Mouse (Mus musculus) frontal cortex, postnatal 14 days (tissue): Measurements from ENCODE around the gene Otoa.

Source experiments
- DNase-seq, 2 experiments: peaks; one replicate each; pipeline ENCODE4 v3.0.0; 2022; ENCODE audit warnings: low spot score in 2 of 2

The Otoa gene

DNA sequence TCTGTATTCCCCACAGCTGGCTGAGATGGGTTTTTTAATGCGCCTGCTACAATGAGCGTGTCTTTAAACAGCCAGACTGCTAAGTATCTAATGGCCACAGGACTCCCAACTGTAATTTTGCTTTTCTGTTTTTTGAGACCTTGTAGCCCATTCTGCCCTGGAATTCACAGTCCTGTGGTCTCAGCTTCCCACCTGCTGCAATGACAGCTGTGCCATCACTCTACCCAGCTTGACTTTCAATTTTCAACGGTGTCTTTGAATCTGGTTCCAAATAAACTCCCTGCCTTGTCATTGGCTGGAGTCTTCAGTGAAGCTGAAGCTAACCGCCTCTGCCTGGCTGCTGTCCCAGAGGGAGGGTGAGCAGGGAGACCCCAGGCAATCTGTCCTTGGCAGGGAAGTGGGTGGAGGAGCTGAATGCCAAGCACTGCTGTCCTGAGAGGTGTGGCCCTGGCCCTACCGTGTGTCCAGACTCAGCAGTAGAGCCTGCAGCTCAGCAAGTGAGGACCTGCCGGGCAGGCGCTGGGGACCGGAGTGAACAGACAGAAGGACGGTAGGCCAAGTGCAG, 1.6 kb downstream of the Otoa start:
- DNase-seq, result no peak

DNA sequence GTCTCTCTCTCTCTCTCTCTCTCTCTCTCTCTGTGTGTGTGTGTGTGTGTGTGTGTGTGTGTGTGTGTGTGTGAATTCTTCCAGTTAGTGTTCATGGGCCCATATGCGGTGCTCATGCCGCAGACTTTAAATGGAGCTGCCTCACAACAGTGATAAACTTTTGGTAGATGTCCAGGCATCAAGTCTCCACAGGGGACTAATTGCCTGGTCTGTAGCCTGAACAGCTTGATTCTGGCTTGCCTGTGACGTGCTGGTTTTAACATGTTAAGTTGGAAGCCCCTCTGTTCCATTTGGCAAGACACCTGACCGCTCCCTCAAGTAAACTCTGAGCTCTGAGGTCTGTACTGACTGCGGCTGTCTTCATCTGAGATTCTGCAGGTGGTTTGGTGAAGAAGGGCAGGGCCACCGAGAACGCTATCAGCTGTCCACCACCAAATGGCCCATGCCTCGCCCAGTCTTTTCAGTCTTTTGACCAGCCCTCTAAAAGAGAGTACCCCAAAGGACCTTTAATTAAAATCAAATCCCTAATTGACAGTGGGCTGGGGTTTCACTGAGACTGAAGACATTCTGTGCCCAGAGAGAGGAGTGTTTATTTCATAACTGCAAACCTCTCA, 3.5 kb downstream of the Otoa start:
- no peak for DNase-seq

DNA sequence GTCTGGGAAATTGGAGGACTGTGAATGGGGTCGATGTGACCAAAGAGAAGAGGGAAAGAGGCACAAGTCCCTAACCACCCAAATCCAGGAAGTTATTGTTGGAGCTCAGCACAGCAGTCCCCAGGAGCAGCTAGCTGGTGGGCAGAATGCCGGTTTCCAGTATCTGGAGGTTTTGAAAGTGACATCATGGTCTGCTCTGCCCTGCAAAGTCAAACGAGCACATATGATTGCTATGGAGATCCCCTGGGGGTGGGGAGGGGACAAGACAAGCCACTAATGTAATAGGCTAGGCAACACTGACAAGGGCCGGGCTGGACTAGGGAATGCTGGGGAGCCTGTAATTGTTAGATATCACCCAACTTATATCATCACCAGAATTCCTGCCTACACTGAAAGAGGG, 4.0 kb downstream of the Otoa start:
- no peak for DNase-seq

DNA sequence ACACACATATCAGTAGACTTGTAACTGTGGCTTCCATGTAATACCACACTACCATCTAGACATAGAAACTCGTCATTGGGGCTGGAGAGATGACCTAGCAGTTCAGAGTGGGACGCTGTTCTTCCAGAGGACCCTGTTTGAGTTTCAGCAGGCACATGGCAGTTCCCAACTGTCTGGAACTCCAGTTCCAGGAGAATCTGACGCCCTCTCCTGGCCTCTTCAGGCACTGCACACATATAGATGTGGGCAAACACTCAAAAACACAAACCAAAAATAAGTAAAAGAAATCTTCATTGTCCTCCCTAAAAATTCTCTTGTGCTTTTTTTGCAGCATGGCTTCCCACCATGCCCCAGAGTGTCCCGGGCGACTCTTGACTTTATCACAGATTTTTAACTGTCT, 7.3 kb downstream of the Otoa start:
- no peak for DNase-seq

DNA sequence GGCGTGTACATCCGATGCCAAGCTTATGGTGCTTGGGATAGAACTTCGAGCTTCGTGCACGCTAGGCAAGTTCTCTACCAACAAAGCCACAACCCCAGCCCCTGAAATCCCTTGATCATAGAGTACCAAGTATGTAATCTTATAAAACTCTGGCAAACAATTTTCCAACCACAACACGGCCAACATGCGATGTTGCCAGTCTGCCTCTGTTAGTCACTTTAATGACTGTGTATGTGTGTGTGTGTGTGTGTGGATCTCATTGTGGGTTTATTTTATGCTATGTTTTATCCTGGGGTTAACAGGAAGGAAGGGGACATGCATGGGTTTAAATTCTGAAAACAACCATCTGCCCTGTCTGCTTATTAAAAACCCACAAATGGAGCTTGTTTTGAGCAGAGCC, 9.3 kb downstream of the Otoa start:
- no peak for DNase-seq

GRCm38 (mm10) chr7:121093026-121093425, 11.6 kb downstream of the Otoa start:
- no peak for DNase-seq

- DNase-seq, result no peak
Measured at GRCm38 (mm10) chr7:121098614-121099389, 17.4 kb downstream of the Otoa start.

GRCm38 (mm10) chr7:121107851-121108250, 26.4 kb downstream of the Otoa start:
- no peak for DNase-seq

GRCm38 (mm10) chr7:121111321-121111720, 29.9 kb downstream of the Otoa start:
- DNase-seq, result no peak

DNA sequence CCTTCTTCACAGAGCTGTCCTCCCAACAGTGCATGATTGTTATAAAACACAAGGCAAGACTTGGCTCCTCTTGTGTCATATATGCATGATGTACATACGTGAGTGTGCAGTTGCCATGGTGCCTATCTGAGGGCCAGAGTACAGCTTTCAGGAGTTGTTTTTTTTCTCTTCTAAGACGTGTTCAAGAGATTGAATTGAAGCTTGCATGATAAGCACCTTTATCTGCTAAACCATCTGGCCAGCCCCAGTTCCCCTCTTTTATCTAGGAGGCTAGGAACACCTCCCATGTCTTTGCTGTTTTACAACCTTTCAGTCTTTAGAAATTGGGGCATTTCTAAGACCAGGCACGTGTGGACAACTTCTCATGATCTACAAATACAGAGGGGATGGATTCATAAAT, 30.3 kb downstream of the Otoa start:
- no peak for DNase-seq

DNA sequence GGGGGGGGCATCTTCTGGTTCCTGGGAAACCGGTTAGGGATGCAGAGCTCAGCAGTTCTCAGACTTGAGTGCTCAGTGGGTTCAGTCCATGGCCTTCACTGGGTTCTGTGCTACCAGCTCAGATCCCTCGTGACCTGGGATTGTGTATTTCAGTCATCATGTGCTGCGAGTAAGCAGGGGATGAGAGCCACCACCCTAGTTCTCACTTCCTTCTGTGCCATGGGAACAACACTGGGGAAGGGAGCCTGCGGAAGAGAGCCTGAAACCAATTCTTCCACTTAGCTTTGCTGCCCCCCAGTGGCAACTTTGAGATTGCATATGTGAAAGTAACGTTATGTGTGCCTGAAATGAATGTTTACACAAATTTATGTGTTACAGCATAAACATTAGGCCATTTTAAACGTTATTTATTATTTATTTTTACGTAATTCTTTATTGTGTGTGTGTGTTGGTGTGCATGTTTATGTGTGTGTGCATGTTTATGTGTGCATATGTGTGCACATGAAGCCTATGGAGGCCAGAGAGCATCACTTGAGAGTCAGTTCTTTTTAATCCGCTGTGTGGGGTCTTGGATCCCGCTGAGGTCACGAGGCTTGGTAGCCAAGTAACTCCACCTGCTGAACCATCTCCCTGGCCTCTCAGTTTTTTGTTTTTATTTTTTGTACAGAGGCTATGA, 38.8 kb downstream of the Otoa start:
- peak; percentile 51 to 89 for DNase-seq

- DNase-seq, result no peak
Measured at GRCm38 (mm10) chr7:121130837-121131236, 49.4 kb downstream of the Otoa start.

- DNase-seq, result no peak
Measured at GRCm38 (mm10) chr7:121141274-121141673, 59.8 kb downstream of the Otoa start.

- no peak for DNase-seq
Measured at GRCm38 (mm10) chr7:121150662-121151061, 69.2 kb downstream of the Otoa start.

DNA sequence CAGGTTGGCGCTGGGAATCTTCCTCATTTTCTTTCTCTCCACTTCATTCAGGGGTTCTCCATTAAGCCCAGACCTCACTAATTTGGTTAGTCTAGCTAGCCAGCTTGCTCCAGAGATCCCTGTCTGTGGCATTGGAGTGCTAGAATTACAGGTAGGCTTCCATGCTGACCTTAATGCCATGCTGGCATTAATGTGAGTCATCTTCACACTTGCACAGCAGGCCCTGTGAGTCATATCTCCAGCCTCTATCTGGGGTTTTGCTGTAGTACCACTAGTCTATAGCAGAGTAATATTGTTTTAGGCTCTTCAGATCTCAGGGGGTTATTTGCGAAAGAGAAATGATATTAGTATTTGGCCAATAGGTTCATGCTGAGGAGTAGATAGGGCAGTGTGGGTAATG, 70.7 kb downstream of the Otoa start:
- no peak for DNase-seq

DNA sequence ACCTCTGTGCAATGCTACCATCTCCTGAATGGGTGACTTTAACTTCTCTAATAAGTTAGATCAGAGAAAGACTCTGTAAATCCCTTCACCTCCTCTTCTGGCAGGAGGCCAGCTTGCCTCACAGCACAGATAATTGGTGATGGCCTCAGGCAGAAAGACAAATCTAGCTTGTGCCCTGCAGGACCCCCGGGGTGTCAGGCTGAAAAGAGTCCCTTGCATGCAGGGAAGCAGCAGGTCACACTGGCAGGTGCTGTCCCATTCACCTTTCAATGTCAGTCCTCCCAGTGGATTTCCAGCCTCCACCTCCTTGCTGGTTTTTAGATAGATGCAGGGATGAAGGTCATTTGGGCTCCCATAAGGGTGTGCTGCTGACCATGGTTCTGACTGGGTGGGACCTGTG, 84.2 kb downstream of the Otoa start:
- DNase-seq, result no peak

GRCm38 (mm10) chr7:121171888-121172287, 90.4 kb downstream of the Otoa start:
- no peak for DNase-seq

DNA sequence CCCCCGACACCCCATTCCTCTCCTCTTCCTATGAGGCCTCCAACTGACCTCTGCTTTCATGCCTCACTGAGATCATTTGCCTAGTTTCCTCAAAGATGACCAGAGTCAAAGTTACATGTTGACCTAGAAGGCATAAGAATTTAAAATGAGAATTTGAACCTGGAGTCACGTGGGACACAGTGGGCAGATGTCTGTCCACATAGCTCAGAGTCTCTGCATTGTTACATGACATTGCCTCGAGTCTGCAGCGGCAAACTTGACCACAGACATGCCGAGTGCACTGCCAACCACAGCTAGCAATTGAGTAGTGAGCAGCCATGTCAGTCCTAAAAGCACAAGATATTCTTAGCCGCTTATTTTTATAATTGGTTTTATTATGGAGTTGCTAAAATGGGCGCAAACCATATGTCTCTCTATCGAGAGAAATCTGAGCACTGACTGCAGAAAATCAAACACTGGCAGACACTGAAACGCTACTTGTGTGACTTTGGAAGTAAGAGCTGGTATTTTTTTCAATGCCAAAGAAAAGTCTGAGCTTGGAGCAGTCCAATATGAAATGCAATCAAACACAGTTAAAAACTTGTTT, 105.8 kb downstream of the Otoa start:
- no peak for DNase-seq

- DNase-seq, result no peak
Measured at GRCm38 (mm10) chr7:121188976-121189375, 107.5 kb downstream of the Otoa start.

DNA sequence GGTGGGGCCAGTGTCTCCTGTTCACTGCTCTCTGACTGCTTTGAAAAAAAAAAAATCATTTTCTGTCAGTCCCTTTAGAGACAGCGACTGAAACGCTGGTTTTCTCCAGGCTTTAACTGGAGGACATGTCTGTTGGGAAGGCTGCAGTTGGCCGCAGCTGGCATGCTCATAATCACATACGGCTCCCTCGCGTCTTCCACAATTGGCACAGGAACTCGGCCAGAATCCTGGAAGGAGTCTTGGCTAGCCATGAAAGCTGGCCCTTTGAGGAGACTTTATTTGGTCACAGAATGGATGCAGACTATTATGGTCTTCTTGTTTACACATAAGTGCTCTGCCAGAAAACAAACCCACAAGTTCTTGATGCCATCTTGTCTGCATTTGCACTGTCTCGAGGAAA, 117.5 kb downstream of the Otoa start:
- DNase-seq, result peak in 1 of 2 experiments; percentile 41

DNA sequence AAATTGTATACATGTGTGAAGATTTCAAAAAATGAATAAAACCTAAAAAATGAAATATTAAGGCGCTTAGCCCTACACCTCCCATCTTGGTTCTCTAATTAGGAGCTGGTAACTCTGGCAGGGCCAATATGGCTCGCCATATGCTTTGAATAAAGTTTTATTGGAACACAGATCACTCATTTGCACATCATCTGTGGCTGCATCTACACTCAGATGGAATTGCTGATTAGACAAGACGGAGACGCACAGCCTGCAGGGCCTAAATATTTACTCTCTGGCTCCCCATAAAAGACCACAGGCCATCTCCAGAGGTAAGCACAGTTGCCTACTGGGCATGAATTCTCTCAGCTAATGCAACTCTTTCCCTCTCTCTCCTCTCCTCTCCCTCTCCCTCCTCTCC, 130.4 kb downstream of the Otoa start:
- no peak for DNase-seq
